Mouse (Mus musculus) heart, adult 2 months (tissue): Measurements from ENCODE around the gene Hdac10. TPM values are rescaled to one million over a fixed set of nuclear protein-coding genes. Genes with fewer than 3 reads are reported as not detected.

Source experiments
- DNase-seq, 2 experiments: peaks; one replicate each; pipeline ENCODE4 v3.0.0; 2021
- H3K27ac ChIP-seq: fragments of 200-600 bp; 2 replicates; pipeline ENCODE4 v1.8.1; 2022
- H3K27me3 ChIP-seq: fragments of 200-500 bp; 2 replicates; pipeline ENCODE4 v1.6.1; 2012; ENCODE audit warnings: mild to moderate bottlenecking, low read length, inconsistent platforms, mixed read lengths; ENCODE audit not compliant: control insufficient read depth, insufficient read depth
- H3K36me3 ChIP-seq: fragments of 200-500 bp; 2 replicates; pipeline ENCODE4 v1.6.1; 2012; ENCODE audit warnings: low read length, inconsistent platforms; ENCODE audit not compliant: control insufficient read depth, insufficient read depth
- H3K4me1 ChIP-seq: fragments of 200-500 bp; 2 replicates; pipeline ENCODE4 v1.6.1; 2011; ENCODE audit warnings: low read length; ENCODE audit not compliant: control insufficient read depth, insufficient read depth
- H3K4me3 ChIP-seq: fragments of 200-600 bp; 2 replicates; pipeline ENCODE4 v1.8.1; 2022
- H3K79me2 ChIP-seq: fragments of 200-500 bp; replicated peaks from 2 replicates; pipeline ENCODE4 v1.6.1; 2012; ENCODE audit warnings: mild to moderate bottlenecking, inconsistent platforms, low read length, moderate library complexity, mixed read lengths; ENCODE audit not compliant: control insufficient read depth, insufficient read depth
- H3K9ac ChIP-seq: fragments of 200-500 bp; 2 replicates; pipeline ENCODE4 v1.6.1; 2012; ENCODE audit warnings: low read depth, mild to moderate bottlenecking, control low read depth, inconsistent platforms, low read length, mixed read lengths
- CTCF ChIP-seq: fragments of 200-600 bp; IDR thresholded peaks from 2 replicates; pipeline ENCODE4 v1.8.1; 2022; ENCODE audit warnings: antibody characterized with exemption, mild to moderate bottlenecking, moderate library complexity
- EP300 ChIP-seq: fragments of 200-500 bp; IDR thresholded peaks from 2 replicates; pipeline ENCODE4 v1.6.1; 2011; ENCODE audit warnings: low read depth, low read length, control low read depth; ENCODE audit not compliant: insufficient read depth
- POLR2A ChIP-seq: fragments of 200-500 bp; IDR thresholded peaks from 2 replicates; pipeline ENCODE4 v1.6.1; 2011; ENCODE audit warnings: mild to moderate bottlenecking, low read depth, low read length, control low read depth; ENCODE audit not compliant: insufficient read depth
- WGBS: fragments of 180-500 bp; shearing (Covaris S2); methylation state at CpG from one replicate; pipeline ENCODE4 v1.1.7; 2018; 5-methylcytosine and 5-hydroxymethylcytosine counted together
- intact Hi-C: fragments of 180-260 bp; cut with DNase I; formaldehyde crosslinking; loops from one replicate; pipeline ENCODE4 v1.15.1; 2025
- polyA plus RNA-seq: library from polyadenylated mRNA; depleted of rRNA; stranded (reverse); fragments of >200 nt; gene quantifications from 2 replicates; pipeline ENCODE4 v1.2.3, GENCODE M21; 2012
- total RNA-seq, 2 experiments: library from RNA; stranded (reverse); gene quantifications; 2 replicates each; pipeline ENCODE4 v1.2.3; 2021

Hdac10 gene
- total and polyA plus RNA-seq, 3 experiments = 6.3 to 19.5 (median 7.6) TPM

DNA sequence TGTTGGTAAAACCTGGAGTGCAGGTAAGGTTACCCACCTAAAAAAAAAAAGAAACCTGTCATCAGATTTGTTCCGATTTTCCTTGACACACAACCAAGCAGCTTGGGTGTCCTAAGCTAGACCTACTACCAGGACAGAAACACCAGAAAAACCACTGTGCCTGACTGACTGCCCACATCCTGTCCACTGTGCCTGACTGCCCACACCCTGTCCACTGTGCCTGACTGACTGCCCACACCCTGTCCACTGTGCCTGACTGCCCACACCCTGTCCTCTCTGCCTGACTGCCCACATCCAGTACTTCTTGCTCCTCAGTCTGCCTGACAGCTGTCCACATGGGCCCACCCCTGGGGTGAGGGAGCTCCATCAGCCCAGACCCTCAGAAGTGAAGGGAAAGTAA lies 21.5 kb downstream of the Hdac10 start:
- Histone ChIP-seq H3K36me3 (no peaks in the 10 kb centered on the region), H3K27me3 (no peaks in the 10 kb centered on the region), H3K4me3 (no peak overlapping the region), H3K79me2 (no peaks in the 10 kb centered on the region), H3K27ac (no peak overlapping the region), H3K9ac (no peak overlapping the region), H3K4me1 (no peaks in the 10 kb centered on the region)
- WGBS = 76% methylated on average over 1 of the region's 1 CpGs
- intact Hi-C loops = no loop called here
- no peak for DNase-seq
- TF ChIP-seq POLR2A (no peak), CTCF (no peak), EP300 (no peak)

DNA sequence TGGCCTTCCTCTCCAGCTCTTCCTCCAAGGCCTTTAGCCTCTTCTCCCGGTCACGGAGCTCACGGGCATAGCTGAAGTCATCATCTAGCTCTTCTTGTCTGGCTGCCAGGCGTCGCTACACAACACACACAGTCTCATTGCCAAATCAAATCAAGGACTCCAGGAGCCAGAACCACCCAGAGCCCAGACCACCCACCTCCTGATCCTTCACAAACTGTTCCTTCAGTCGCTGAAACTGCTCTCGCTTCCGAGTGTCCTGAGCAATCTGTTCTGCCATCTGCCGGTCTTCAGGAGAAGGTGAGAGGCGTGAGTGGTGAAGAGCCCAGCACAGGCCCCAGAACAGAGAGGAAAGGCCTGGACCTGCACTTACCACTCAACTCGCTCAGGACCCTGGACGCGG lies 22.4 kb downstream of the Hdac10 start:
- no peaks in the 10 kb centered on the region for H3K79me2 ChIP-seq
- no peak overlapping the region for H3K4me3 ChIP-seq
- TF ChIP-seq POLR2A = no peak
- no peak for TF ChIP-seq EP300
- TF ChIP-seq CTCF = no peak
- no peak overlapping the region for H3K27ac ChIP-seq
- intact Hi-C loops = no loop called here
- no peaks in the 10 kb centered on the region for H3K36me3 ChIP-seq
- no peaks in the 10 kb centered on the region for H3K27me3 ChIP-seq
- 88% methylated on average over 13 of the region's 13 CpGs for WGBS
- no peak overlapping the region for H3K9ac ChIP-seq
- no peak for DNase-seq
- no peaks in the 10 kb centered on the region for H3K4me1 ChIP-seq

DNA sequence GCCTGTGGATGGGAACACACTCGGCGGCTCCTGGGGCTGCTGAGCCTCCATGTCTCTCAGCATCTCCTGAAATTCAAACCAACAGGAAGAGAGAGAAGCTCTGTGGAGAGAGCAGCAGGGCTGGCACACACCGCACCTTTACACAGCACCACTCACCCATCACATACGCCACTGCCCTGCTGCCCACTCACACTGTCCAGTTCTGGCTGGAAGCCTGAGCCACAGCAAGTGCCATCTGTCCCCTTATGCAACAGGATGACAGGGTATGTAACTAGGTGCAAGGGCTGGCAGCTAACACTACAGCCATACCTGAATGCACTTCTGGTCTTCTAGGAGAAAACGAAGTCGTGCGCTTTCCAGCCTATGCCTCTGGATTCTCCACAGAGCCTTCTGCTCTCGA lies 24.1 kb downstream of the Hdac10 start:
- TF ChIP-seq EP300 (no peak), POLR2A (no peak), CTCF (no peak)
- H3K36me3 ChIP-seq = no peaks in the 10 kb centered on the region
- intact Hi-C loops = no loop called here

DNA sequence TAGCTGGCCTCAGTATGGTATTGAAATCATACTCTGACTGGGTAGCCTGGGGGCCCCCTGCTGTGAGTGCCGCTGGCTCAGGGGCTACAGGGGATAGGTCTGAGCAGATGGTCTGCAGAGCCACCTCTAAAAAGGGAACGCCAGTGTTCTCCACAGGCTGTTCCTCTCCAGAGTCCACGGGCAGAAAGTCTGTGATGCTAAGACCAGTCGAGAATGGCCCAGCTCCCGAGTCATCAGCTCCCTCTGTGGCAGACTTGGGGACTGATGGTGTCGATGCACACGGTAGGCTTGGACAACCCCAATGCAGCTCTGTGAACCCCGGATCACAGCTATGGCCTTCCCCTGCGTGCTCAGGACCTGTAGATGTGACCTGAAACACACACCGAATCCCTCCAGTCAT lies 24.6 kb downstream of the Hdac10 start:
- no peaks in the 10 kb centered on the region for H3K36me3 ChIP-seq
- intact Hi-C loops = no loop called here
- H3K79me2 ChIP-seq = no peaks in the 10 kb centered on the region
- no peak overlapping the region for H3K4me3 ChIP-seq
- H3K9ac ChIP-seq = no peak overlapping the region
- 84% methylated on average over 10 of the region's 10 CpGs for WGBS
- no peaks in the 10 kb centered on the region for H3K27me3 ChIP-seq
- H3K27ac ChIP-seq = no peak overlapping the region
- no peak for DNase-seq
- no peaks in the 10 kb centered on the region for H3K4me1 ChIP-seq
- TF ChIP-seq CTCF = no peak
- TF ChIP-seq POLR2A = no peak
- no peak for TF ChIP-seq EP300

More for the DNA sequence above, 24.1 kb downstream of the Hdac10 start:
- H3K4me1 ChIP-seq = no peaks in the 10 kb centered on the region
- H3K4me3 ChIP-seq = no peak overlapping the region
- no peaks in the 10 kb centered on the region for H3K79me2 ChIP-seq
- H3K9ac ChIP-seq = no peak overlapping the region
- WGBS = 94% methylated on average over 8 of the region's 8 CpGs
- H3K27me3 ChIP-seq = no peaks in the 10 kb centered on the region
- no peak for DNase-seq
- no peak overlapping the region for H3K27ac ChIP-seq

DNA sequence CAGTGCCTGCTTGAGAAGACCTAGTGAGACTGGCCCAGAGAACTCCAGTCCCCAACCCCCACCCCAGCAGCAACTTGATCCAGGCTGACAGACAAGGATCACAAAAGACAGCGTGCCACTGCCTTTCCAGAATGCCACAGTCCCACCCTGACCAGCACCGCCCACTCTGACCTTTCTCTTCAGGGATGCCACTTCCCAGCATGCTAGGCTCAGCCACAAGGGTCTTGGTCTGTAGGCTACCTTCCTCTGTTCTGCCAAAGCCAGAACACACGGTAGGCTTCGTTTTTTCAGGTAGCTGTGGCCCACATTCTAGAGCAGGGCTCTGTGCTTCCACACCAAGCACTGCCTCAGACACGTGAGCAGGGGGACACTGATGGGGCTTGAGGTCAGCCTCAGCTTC lies 25.9 kb downstream of the Hdac10 start:
- Histone ChIP-seq H3K36me3 (no peaks in the 10 kb centered on the region), H3K9ac (no peak overlapping the region), H3K79me2 (no peaks in the 10 kb centered on the region), H3K4me1 (no peaks in the 10 kb centered on the region), H3K27me3 (no peaks in the 10 kb centered on the region), H3K27ac (no peak overlapping the region), H3K4me3 (no peak overlapping the region)
- intact Hi-C loops = no loop called here
- DNase-seq = no peak
- TF ChIP-seq CTCF (no peak), POLR2A (no peak), EP300 (no peak)
- WGBS = 78% methylated on average over 5 of the region's 5 CpGs

DNA sequence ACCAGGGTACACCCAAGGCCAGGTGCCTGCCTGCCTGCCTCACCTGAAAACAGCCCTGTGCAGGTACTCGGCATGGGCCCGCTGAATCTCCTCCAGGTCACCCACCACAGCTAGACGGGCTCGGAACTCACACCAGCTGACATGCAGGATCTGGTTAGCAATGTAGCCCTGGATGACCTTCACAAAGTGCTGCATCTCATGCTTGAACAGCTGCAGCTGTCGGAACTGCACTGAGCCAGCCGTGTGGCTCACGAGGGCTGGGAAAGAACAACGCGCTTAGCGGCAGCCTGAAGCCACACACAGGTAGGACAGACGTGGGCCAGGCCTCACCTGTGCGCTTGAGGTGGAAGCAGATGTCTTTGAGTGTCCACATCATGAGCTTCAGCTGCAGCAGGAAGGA lies 27.7 kb downstream of the Hdac10 start:
- Histone ChIP-seq H3K36me3 (no peaks in the 10 kb centered on the region), H3K27ac (no peak overlapping the region), H3K79me2 (no peaks in the 10 kb centered on the region), H3K4me3 (no peak overlapping the region), H3K4me1 (no peaks in the 10 kb centered on the region), H3K27me3 (no peaks in the 10 kb centered on the region), H3K9ac (no peak overlapping the region)
- TF ChIP-seq EP300 (no peak), POLR2A (no peak), CTCF (no peak)
- DNase-seq = no peak
- 93% methylated on average over 12 of the region's 12 CpGs for WGBS
- intact Hi-C loops = no loop called here

DNA sequence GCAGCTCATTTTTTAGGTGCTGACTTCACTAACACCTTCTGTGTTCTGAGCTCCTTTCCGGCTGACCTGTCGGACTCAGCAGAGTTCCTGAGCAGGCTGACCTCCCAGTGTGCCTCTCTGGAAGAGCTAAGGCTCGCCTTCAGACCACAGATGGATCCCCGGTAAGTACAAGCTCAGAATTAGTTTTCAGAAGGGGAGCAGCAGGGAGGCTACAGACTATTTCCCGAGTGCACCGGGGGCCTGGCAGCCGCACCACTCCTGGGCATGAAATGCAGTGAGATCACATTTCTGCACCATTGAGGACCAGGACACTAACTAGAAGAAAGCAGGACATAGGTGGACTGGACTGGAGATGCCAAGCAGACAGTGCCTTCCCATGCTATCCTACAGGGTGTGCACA lies 29.9 kb downstream of the Hdac10 start:
- DNase-seq = no peak
- Histone ChIP-seq H3K4me3 (no peak overlapping the region), H3K9ac (no peak overlapping the region), H3K79me2 (no peaks in the 10 kb centered on the region), H3K27ac (no peak overlapping the region), H3K27me3 (no peaks in the 10 kb centered on the region), H3K4me1 (no peaks in the 10 kb centered on the region), H3K36me3 (no peaks in the 10 kb centered on the region)
- 88% methylated on average over 7 of the region's 7 CpGs for WGBS
- intact Hi-C loops = no loop called here
- TF ChIP-seq POLR2A = no peak
